Mouse (Mus musculus) intestine, postnatal 0 days (tissue): ENCODE results near the gene Znrd1. TPM values are rescaled to one million over a fixed set of nuclear protein-coding genes. Genes with fewer than 3 reads are reported as not detected.

Source experiments
- ATAC-seq: fragments of 200-750 bp; cut with Nextera tagmentation; 2 replicates; pipeline ENCODE4 v1.8.0; 2017; ENCODE audit warnings: mild to moderate bottlenecking, moderate TSS enrichment, moderate library complexity
- H3K27ac ChIP-seq: fragments of 300-500 bp; sonication (generic); 2 replicates; pipeline ENCODE4 v1.5.1; 2014; ENCODE audit warnings: mild to moderate bottlenecking, low read depth, low read length, moderate library complexity
- H3K27me3 ChIP-seq: fragments of 300-500 bp; sonication (generic); replicated peaks from 2 replicates; pipeline ENCODE4 v1.6.1; 2014; ENCODE audit warnings: low read length, mixed read lengths; ENCODE audit not compliant: control insufficient read depth, insufficient read depth
- H3K36me3 ChIP-seq: fragments of 300-500 bp; sonication (generic); 2 replicates; pipeline ENCODE4 v1.6.1; 2014; ENCODE audit warnings: mild to moderate bottlenecking, moderate library complexity; ENCODE audit not compliant: control insufficient read depth, insufficient read depth
- H3K4me1 ChIP-seq: fragments of 300-500 bp; sonication (generic); replicated peaks from 2 replicates; pipeline ENCODE4 v1.6.1; 2014; ENCODE audit warnings: antibody characterized with exemption, low read length, mixed read lengths; ENCODE audit not compliant: control insufficient read depth, insufficient read depth
- H3K4me2 ChIP-seq: fragments of 300-500 bp; sonication (generic); replicated peaks from 2 replicates; pipeline ENCODE4 v1.6.1; 2014; ENCODE audit warnings: low read depth, mild to moderate bottlenecking, moderate library complexity
- H3K4me3 ChIP-seq: fragments of 300-500 bp; sonication (generic); 2 replicates; pipeline ENCODE4 v1.5.1; 2014; ENCODE audit warnings: low read depth, low read length
- H3K9ac ChIP-seq: fragments of 300-500 bp; sonication (generic); 2 replicates; pipeline ENCODE4 v1.6.1; 2014; ENCODE audit warnings: mild to moderate bottlenecking, low read depth, low read length
- H3K9me3 ChIP-seq: fragments of 300-500 bp; sonication (generic); 2 replicates; pipeline ENCODE4 v1.6.1; 2016; ENCODE audit warnings: mixed run types; ENCODE audit not compliant: control insufficient read depth
- CTCF ChIP-seq: sonication (generic); IDR thresholded peaks from 2 replicates; pipeline ENCODE4 v1.5.1; 2016; ENCODE audit warnings: low read depth, mild to moderate bottlenecking, control low read depth, antibody characterized with exemption, moderate library complexity
- WGBS: fragments of 180-500 bp; shearing (Covaris S2); extraction: QIAGEN DNeasy Blood & Tissue Kit; methylation state at CpG from one replicate; pipeline ENCODE4 v1.1.7; 2014; 5-methylcytosine and 5-hydroxymethylcytosine counted together
- polyA plus RNA-seq: library from polyadenylated mRNA; unstranded; fragments of >200 nt; fragmentation: Nextera tagmentation; extraction: Ambion mirVana; gene quantifications from 2 replicates; pipeline ENCODE4 v1.2.1, GENCODE M21; 2015

Znrd1 gene
- polyA plus RNA-seq, 1 experiment from 2014 or later: 59.1 TPM

GRCm38 (mm10) chr17:36931130-36931529 lies 27.2 kb downstream of the Znrd1 start:
- no peak overlapping the region for H3K27ac ChIP-seq
- ATAC-seq: no peak
- no peaks in the 10 kb centered on the region for H3K27me3 ChIP-seq
- no peak overlapping the region for H3K4me2 ChIP-seq
- 81% methylated on average over 4 of the region's 4 CpGs for WGBS
- TF ChIP-seq CTCF: no peak
- no peak overlapping the region for H3K9ac ChIP-seq
- no peaks in the 10 kb centered on the region for H3K36me3 ChIP-seq
- H3K9me3 ChIP-seq: no peaks in the 10 kb centered on the region
- H3K4me1 ChIP-seq: no peaks in the 10 kb centered on the region
- no peak overlapping the region for H3K4me3 ChIP-seq

- Histone ChIP-seq H3K9me3 (no peaks in the 10 kb centered on the region), H3K4me1 (no peaks in the 10 kb centered on the region), H3K4me2 (no peak overlapping the region), H3K36me3 (no peaks in the 10 kb centered on the region), H3K27me3 (no peaks in the 10 kb centered on the region), H3K27ac (no peak overlapping the region), H3K4me3 (no peak overlapping the region), H3K9ac (no peak overlapping the region)
- no peak for ATAC-seq
- no peak for TF ChIP-seq CTCF
- 70% methylated on average over 6 of the region's 6 CpGs for WGBS
Observed at GRCm38 (mm10) chr17:36930233-36930632, 28.1 kb downstream of the Znrd1 start.

- Histone ChIP-seq H3K4me1 (no peaks in the 10 kb centered on the region), H3K4me3 (no peak overlapping the region), H3K27me3 (no peaks in the 10 kb centered on the region), H3K36me3 (no peaks in the 10 kb centered on the region), H3K9me3 (no peaks in the 10 kb centered on the region), H3K27ac (no peak overlapping the region), H3K4me2 (no peak overlapping the region), H3K9ac (no peak overlapping the region)
- ATAC-seq: no peak
- no peak for TF ChIP-seq CTCF
- WGBS: 78% methylated on average over 12 of the region's 12 CpGs
Observed at GRCm38 (mm10) chr17:36929236-36929932, 29.0 kb downstream of the Znrd1 start.

GRCm38 (mm10) chr17:36927496-36928120 lies 30.8 kb downstream of the Znrd1 start:
- 44% methylated on average over 10 of the region's 10 CpGs for WGBS
- no peak overlapping the region for H3K27ac ChIP-seq
- no peak overlapping the region for H3K4me3 ChIP-seq
- no peak for ATAC-seq
- H3K36me3 ChIP-seq: no peaks in the 10 kb centered on the region
- no peaks in the 10 kb centered on the region for H3K4me1 ChIP-seq
- no peak for TF ChIP-seq CTCF
- no peak overlapping the region for H3K4me2 ChIP-seq
- H3K9ac ChIP-seq: no peak overlapping the region
- H3K9me3 ChIP-seq: no peaks in the 10 kb centered on the region
- H3K27me3 ChIP-seq: no peaks in the 10 kb centered on the region

GRCm38 (mm10) chr17:36923491-36923890 lies 34.9 kb downstream of the Znrd1 start:
- H3K9me3 ChIP-seq: no peaks in the 10 kb centered on the region
- H3K4me2 ChIP-seq: no peak overlapping the region
- WGBS: 67% methylated on average over 4 of the region's 4 CpGs
- TF ChIP-seq CTCF: no peak
- H3K4me3 ChIP-seq: no peak overlapping the region
- H3K27ac ChIP-seq: no peak overlapping the region
- H3K9ac ChIP-seq: no peak overlapping the region
- no peak for ATAC-seq
- no peaks in the 10 kb centered on the region for H3K4me1 ChIP-seq
- H3K27me3 ChIP-seq: no peaks in the 10 kb centered on the region
- no peaks in the 10 kb centered on the region for H3K36me3 ChIP-seq

GRCm38 (mm10) chr17:36922715-36923114 lies 35.6 kb downstream of the Znrd1 start:
- no peak overlapping the region for H3K9ac ChIP-seq
- 72% methylated on average over 4 of the region's 4 CpGs for WGBS
- H3K36me3 ChIP-seq: no peaks in the 10 kb centered on the region
- no peaks in the 10 kb centered on the region for H3K4me1 ChIP-seq
- H3K27ac ChIP-seq: no peak overlapping the region
- TF ChIP-seq CTCF: no peak
- no peaks in the 10 kb centered on the region for H3K27me3 ChIP-seq
- peak; percentile 43; the same call in 1 of the 2 replicates for ATAC-seq
- no peak overlapping the region for H3K4me2 ChIP-seq
- H3K9me3 ChIP-seq: no peaks in the 10 kb centered on the region
- no peak overlapping the region for H3K4me3 ChIP-seq
